Mouse (Mus musculus) CH12.LX (cell line): ENCODE measurements around the gene Lcn3.

ENCODE experiments used
- CHD1 ChIP-seq: IDR thresholded peaks from 2 replicates; pipeline ENCODE4 v1.6.1; 2012; ENCODE audit warnings: low read depth, low read length, improper control_type of control experiment, inconsistent platforms
- CTCF ChIP-seq, 2 experiments: IDR thresholded peaks in 1 of 2; conservative IDR thresholded peaks in 1 of 2; 2 replicates each; pipeline ENCODE4 v1.5.1; 2011 to 2012; ENCODE audit warnings: low read depth in 2 of 2, low read length in 2 of 2, improper control_type of control experiment in 1 of 2, inconsistent platforms in 1 of 2, mild to moderate bottlenecking in 1 of 2, moderate library complexity in 1 of 2
- EP300 ChIP-seq: IDR thresholded peaks from 2 replicates; pipeline ENCODE4 v1.6.1; 2011; ENCODE audit warnings: low read length, improper control_type of control experiment
- HCFC1 ChIP-seq: IDR thresholded peaks from 2 replicates; pipeline ENCODE4 v1.6.1; 2012; ENCODE audit warnings: low read depth, mild to moderate bottlenecking, inconsistent platforms, low read length, improper control_type of control experiment
- MYC ChIP-seq: IDR thresholded peaks from 2 replicates; pipeline ENCODE4 v1.6.1; 2011; ENCODE audit warnings: low read depth, mild to moderate bottlenecking, improper control_type of control experiment, low read length
- POLR2A ChIP-seq: IDR thresholded peaks from 2 replicates; pipeline ENCODE4 v1.6.1; 2011; ENCODE audit warnings: low read depth, mild to moderate bottlenecking, improper control_type of control experiment, low read length
- SMC3 ChIP-seq: IDR thresholded peaks from 2 replicates; pipeline ENCODE4 v1.6.1; 2011; ENCODE audit warnings: low read depth, low read length, improper control_type of control experiment
- ZC3H11A ChIP-seq: IDR thresholded peaks from 2 replicates; pipeline ENCODE4 v1.6.1; 2012; ENCODE audit warnings: low read depth, mild to moderate bottlenecking, inconsistent platforms, low read length, improper control_type of control experiment
- ZKSCAN1 ChIP-seq: IDR thresholded peaks from 2 replicates; pipeline ENCODE4 v1.6.1; 2012; ENCODE audit warnings: low read depth, inconsistent platforms, low read length, improper control_type of control experiment, borderline replicate concordance

DNA sequence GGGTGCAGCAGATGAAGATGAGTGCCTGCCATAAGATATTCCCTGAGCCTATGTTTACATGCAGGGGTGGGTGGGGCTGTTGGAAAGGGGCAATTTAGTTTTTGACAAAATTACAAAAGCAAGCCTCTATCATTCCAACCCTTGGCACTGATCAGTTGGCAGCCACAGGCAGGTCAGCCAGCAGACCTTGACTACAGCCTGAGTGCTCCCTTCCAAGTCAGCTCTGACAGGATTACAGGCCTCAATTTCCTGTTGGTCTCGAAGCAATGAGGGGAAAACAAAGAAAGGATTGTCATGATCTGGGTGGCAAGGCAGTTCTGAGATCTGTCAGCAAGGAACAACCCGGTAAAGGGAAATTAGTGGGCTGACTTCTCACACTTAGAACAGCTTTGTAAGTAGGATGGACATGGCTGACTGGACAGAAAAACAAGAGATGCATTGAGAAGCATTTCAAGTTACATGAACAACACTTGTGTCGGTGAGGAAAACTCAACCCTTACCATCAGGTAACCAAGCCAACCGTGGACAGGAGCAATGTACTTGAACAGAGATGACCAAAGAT is 7.2 kb upstream of the Lcn3 start:
- no peak for TF ChIP-seq POLR2A
- no peak for TF ChIP-seq CTCF (conservative IDR thresholded peaks at IDR 0.05 in 1 of 2, IDR thresholded peaks at IDR 0.05 in 1 of 2; ENCODE audit: low read depth in 2 of 2, low read length in 2 of 2)
- no peak for TF ChIP-seq ZKSCAN1
- no peak for TF ChIP-seq ZC3H11A
- TF ChIP-seq EP300, result no peak
- no peak for TF ChIP-seq SMC3
- TF ChIP-seq CHD1, result no peak
- no peak for TF ChIP-seq HCFC1
- no peak for TF ChIP-seq MYC
